Mouse (Mus musculus) layer of hippocampus, postnatal 10 days (tissue): Measurements from ENCODE around the gene Fam178b. TPM values are rescaled to one million over a fixed set of nuclear protein-coding genes. Genes with fewer than 3 reads are reported as not detected.

Experiments used
- DNase-seq, 2 experiments: peaks; one replicate each; pipeline ENCODE4 v3.0.0; 2021; ENCODE audit warnings: low spot score in 2 of 2
- microRNA-seq, 2 experiments: library from miRNA; unstranded; fragments of <30 nt; microRNA quantifications; one replicate each; pipeline ENCODE4 v1.2.0; 2021
- total RNA-seq, 2 experiments: library from RNA; stranded (reverse); gene quantifications; 2 replicates each; pipeline ENCODE4 v1.2.3; 2021

Fam178b gene
- total RNA-seq, 2 experiments from 2014 or later = 0.78 TPM; not detected in 1

DNA sequence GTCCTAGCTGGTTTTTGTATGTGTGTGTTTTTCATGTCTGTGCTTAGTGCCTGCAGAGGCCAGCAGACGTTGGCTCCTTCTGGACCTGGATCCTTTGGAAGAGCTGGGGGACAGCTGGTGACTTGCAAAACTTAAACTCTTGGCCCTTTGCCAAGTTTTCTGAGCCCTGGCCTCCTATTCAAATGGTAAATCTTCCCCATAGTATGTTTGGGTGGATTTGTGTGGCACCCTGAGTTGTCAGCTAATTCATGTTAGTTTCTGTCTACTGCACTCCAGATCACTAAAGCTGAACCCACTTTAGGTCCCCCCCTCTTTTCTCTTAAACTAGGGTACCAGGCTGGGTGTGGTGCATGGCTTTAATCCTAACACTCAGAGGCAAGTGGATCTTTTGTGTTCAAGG lies 154.6 kb downstream of the Fam178b start:
- DNase-seq = no peak

DNA sequence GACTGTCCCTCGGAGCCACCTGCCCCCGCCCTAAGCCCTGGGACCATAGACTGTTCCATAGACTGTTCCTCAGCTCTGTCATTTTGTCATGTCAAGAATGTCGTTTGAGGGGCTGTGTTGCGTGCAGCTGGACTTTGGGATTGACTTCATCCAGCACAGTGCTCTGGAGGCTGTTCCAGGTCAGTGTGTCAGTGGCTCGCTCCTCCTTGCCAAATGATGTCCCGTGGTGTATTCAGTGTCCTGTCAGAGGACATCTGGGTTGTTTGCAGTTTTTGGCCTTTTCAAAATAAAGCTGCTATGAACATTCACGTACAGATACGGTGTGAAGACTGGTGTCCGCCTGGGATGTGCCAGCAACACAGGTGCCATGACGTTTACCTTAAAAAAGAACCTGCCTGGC lies 156.1 kb downstream of the Fam178b start:
- DNase-seq = no peak

DNA sequence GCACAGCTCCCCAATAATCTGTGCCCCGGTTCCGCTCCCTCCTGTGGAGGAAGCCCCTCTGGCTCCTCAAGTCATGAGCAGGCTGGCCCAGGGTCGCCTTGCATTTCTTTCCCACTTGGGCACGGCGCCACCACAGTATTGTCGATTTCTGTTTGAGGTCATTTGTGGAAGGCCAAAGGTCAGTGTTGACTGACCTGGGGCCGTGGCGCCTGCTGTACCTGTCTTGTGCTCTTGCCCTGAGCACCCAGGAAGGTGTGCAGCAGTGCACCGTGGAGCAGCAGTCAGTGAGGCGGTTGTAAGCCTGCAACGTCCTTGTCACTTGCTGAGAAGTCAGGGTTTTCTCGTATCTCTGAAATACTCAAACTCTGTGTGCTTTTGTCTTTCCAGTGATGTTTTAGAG lies 157.2 kb downstream of the Fam178b start:
- no peak for DNase-seq

DNA sequence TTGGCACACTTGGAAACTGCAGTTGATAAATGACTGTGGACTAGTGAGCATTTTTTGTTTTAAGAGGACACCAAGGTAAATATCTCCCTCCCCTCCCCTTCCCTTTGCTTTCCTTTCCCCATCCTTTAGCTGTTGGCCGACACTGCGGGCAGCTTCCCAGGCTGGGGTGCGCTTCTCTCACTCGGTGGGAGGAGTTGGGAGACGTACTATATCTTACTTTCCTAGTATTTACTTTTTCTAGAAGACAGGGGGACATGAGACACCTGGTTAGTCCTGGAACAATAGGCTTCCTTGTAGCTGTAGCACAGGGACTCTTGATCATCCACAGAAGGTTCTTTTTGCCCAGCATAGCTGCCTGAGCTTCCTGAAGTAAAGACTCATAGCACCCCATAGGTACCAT lies 158.9 kb downstream of the Fam178b start:
- no peak for DNase-seq

DNA sequence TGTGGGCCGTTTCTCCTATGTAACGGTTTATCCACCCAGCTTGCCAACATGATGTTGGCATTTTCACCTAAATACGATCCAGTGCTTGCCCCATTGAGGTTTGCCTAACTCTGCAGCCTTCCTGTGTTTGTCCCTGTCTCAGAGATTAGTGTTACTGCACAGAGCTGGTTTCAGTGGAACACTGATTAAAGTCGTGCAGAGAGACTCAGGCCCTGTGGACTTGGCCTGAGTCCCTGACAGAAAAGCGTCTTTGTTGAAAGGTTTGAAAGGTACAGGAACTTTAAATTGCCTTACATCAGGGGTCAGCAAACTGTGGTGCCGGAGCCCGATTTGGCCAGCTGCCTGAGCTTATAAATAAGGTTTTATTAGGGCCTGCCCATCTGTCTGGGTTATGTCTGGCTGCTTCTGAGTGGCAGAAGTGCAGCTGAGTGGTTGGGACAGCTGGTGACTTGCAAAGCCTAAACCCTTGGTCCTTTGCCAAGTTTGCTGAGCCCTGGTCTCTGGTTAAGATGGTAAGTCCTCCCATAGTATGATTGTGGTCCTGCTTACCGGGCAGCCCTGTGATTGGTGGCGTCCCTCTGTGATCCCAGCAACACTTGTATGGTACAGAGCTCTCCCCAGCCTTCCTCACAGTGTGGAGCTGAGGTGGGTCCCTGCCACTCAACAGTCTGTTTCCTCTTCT lies 159.5 kb downstream of the Fam178b start:
- DNase-seq = no peak

DNA sequence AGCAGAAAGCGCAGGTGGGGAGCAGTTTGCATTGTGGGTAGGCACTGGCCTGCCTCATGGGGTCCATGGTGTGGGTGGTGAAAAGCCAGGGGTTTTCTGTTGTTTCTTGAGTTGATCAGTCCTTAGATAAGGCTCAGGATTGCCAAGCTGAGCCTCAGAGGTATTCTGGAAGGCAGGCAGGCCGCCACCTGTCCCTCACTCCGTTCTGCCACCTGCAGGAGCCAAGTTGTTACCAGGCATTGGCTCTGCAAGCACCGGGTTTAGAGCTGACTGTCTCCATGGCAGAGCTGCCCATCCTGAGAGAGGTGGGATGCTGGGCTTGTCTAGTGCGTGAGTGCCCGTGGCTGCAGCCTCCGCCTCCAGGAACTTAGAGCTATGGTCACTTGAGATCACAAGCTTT lies 160.8 kb downstream of the Fam178b start:
- no peak for DNase-seq

DNA sequence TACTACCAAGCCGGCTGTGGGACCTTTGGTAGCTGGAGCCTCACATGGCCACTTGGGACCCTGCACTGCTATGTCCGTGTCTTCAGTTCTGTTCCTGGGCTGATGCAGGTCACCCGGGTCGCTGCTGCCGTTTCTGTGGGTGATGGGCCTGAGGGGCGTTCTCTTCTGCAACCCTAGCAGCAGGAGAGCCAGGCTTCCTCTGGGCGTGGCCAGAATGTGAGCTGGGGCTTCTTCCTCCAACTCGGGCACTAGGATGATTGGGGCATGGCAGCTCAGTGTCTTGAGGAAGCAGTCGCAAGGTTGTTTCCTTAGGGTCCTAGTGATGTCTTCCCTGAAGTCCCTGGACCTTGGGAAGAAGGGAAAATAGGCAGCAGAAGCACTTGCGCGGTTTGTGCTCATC lies 163.4 kb downstream of the Fam178b start:
- no peak for DNase-seq

DNA sequence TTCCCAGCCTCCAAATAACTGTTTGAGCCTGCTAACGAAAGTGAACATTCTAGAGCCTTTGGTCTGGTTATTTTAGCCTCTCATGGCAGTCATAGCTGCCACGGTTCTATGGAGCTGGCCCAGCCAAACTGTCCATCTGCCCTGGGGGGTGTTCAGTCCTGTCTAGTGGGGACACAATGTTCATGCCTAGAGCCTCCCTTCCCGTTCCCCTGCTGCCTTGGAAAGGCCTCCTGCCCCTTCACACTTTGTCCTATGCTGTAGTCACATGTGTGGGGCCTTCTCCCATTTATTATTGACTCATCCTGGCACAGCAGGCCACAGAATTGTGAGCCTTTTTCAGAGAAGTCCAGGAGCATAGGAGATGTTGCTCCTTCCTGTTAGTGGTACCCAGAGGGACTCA lies 164.7 kb downstream of the Fam178b start:
- DNase-seq = no peak

DNA sequence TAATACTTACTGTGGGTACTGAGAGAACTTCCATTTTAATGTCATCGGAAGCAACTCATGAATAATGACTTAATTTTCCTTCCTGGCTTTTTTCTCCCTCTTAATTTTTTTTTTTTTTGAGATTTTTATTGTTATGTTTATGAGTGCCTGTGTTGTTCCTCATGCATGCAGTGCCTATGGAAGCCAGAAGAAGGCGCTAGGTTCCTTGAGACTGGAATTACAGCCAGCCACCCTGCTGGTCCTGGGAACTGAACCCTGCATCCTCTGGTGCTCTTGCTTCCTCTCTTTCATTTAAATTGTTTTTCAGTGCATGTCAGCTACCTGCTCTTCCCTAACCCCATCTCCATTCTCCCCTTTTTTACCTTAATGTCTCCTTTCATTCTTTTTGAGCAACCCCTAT lies 169.3 kb downstream of the Fam178b start:
- peak in 1 of 2 experiments; percentile 60 for DNase-seq

DNA sequence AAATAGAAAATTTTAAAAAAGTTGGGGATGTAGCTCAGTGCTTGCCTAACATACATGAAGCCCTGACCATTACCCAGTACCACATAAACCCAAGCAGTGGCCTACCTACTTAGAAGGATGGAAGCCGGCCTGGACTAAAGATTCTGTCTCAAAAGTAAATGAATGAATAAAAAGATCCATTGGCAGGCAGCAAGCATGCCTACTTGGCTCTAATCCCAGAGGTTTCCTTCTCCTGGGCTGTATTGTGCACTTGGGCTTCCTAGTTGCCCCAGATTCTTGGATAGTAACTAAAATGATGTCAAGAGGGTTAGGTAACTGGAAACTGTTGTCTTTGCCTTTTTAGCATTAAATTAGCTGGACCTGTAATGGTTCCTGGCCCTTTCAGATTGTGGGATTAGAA lies 169.7 kb downstream of the Fam178b start:
- no peak for DNase-seq

DNA sequence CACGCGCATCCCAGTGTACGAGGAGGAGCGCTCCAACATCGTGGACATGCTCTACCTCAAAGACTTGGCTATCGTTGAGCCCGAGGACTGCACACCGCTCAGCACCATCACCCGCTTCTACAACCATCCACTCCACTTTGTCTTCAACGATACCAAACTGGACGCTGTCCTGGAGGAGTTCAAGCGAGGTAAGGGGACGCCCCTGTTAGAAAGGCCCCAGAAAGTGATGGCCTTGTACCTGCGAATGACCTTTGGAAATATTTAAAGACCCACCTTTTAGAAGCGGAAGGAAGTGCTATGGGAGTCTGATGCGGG lies 170.1 kb downstream of the Fam178b start:
- no peak for DNase-seq

Small RNAs within 50 kb of the gene (microRNA-seq; reads per million reads assigned to microRNA genes)
- gene Gm24133 = 0 reads per million in 2 experiments

Other genes with a start within 250 kb of the Fam178b start
- 10 to 100 TPM; 50.1 to 51.2 TPM for gene Lman2l, start 237.9 kb downstream of the Fam178b start, total RNA-seq
- gene Cnnm4, start 211.6 kb downstream of the Fam178b start, total RNA-seq = 10 to 100 TPM; 18.3 to 18.5 TPM
- gene Cnnm3, start 171.3 kb downstream of the Fam178b start, total RNA-seq = 10 to 100 TPM; 35.0 to 39.8 TPM
- gene Ankrd23, start 146.3 kb downstream of the Fam178b start, total RNA-seq = 1 to 10 TPM; 4.9 to 5.0 TPM
- under 1 TPM in 1 of 2 experiments, not detected in 1; 0.18 TPM for gene Gm42417, start 143.8 kb downstream of the Fam178b start, total RNA-seq
- 10 to 100 TPM; 10.9 to 15.9 TPM for gene Ankrd39, start 135.7 kb downstream of the Fam178b start, total RNA-seq
- 10 to 100 TPM; 21.6 to 24.6 TPM for gene Sema4c, start 124.8 kb downstream of the Fam178b start, total RNA-seq
- 100 to 1,000 TPM; 732 to 792 TPM for gene Cox5b, start 8.3 kb upstream of the Fam178b start, total RNA-seq
- 1 to 10 TPM; 1.2 TPM for gene 4933424G06Rik, start 27.0 kb upstream of the Fam178b start, total RNA-seq
- 100 to 1,000 TPM; 187 to 191 TPM for gene Actr1b, start 31.2 kb upstream of the Fam178b start, total RNA-seq
- 1 to 10 TPM; 3.0 to 3.2 TPM for gene Zap70, start 78.6 kb upstream of the Fam178b start, total RNA-seq